Mouse (Mus musculus) bone marrow macrophage, adult 2 months (primary cell): Measurements from ENCODE around the gene Fam83c.

Experiments used
- CTCF ChIP-seq: IDR thresholded peaks from 2 replicates; pipeline ENCODE4 v1.5.1; 2012; ENCODE audit warnings: low read depth, mild to moderate bottlenecking, low read length, moderate library complexity
- POLR2A ChIP-seq: IDR thresholded peaks from 2 replicates; pipeline ENCODE4 v1.6.1; 2012; ENCODE audit warnings: mild to moderate bottlenecking, low read depth, low read length, borderline replicate concordance

- TF ChIP-seq POLR2A, result no peak
- no peak for TF ChIP-seq CTCF
Observed at GRCm38 (mm10) chr2:155805231-155805924, 29.3 kb downstream of the Fam83c start.
